Mouse (Mus musculus): ENCODE results near the gene Grhl3. TPM values are rescaled to one million over a fixed set of nuclear protein-coding genes. Genes with fewer than 3 reads are reported as not detected.
"Not testable (repeated sequence)": the region's sequence is repeated elsewhere in the genome, so short reads cannot be mapped to it uniquely, and the experiment has no call there.

The Grhl3 gene
- 4.2 and 4.3 TPM in 2 replicates for polyA plus RNA-seq (2014; fragmentation: Nextera tagmentation; extraction: Ambion mirVana)

GRCm38 (mm10) chr4:135573251-135573808, at the start of gene Grhl3:
Gene Grhl3, minus strand, starts transcription at chr4:135573630.
- Histone ChIP-seq H3K4me2 (ENCODE audit: low read depth) (peak within 1 kb of the TSS; percentile 50), H3K9me3 (ENCODE audit: control insufficient read depth, low read length) (no peaks in the 10 kb centered on the region), H3K27me3 (ENCODE audit: control insufficient read depth, insufficient read depth, low read length) (peaks cover 50% of the 10 kb centered on the region), H3K27ac (ENCODE audit: low read depth, low read length) (no peak within 1 kb of the TSS), H3K9ac (ENCODE audit: low read length) (0 out of 2 replicates have a peak within 1 kb of the TSS, but pooled peaks have one; percentile 26), H3K36me3 (ENCODE audit: control insufficient read depth, insufficient read depth, low read length) (no peaks in the 10 kb centered on the region), H3K4me1 (ENCODE audit: control insufficient read depth, insufficient read depth, low read length) (0 out of 2 replicates have a peak, but pooled peaks cover 13% of the 10 kb centered on the region), H3K4me3 (ENCODE audit: low read depth, low read length) (peak within 1 kb of the TSS; percentile 26)
- WGBS = under 1% methylated on average over 31 of the region's 31 CpGs
- ATAC-seq (ENCODE audit: insufficient read depth, low FRiP score, low TSS enrichment) (no peak), DNase-seq (ENCODE audit: low spot score) (peak; percentile 49)

- no peaks in the 10 kb centered on the region for H3K9me3 ChIP-seq (ENCODE audit: control insufficient read depth, low read length)
- no peaks in the 10 kb centered on the region for H3K4me1 ChIP-seq (ENCODE audit: control insufficient read depth, insufficient read depth, low read length)
- no peaks in the 10 kb centered on the region for H3K27me3 ChIP-seq (ENCODE audit: control insufficient read depth, insufficient read depth, low read length)
- WGBS = 94% methylated on average over 10 of the region's 10 CpGs
- ATAC-seq (ENCODE audit: insufficient read depth, low FRiP score, low TSS enrichment) = no peak
- no peak overlapping the region for H3K27ac ChIP-seq (ENCODE audit: low read depth, low read length)
- no peaks in the 10 kb centered on the region for H3K36me3 ChIP-seq (ENCODE audit: control insufficient read depth, insufficient read depth, low read length)
- H3K9ac ChIP-seq (ENCODE audit: low read length) = no peak overlapping the region
- no peak overlapping the region for H3K4me3 ChIP-seq (ENCODE audit: low read depth, low read length)
- no peak overlapping the region for H3K4me2 ChIP-seq (ENCODE audit: low read depth)
- no peak for DNase-seq (ENCODE audit: low spot score)
Observed at GRCm38 (mm10) chr4:135622290-135622689, 48.9 kb upstream of the Grhl3 start.

- 95% methylated on average over 3 of the region's 3 CpGs for WGBS
- H3K4me2 ChIP-seq (ENCODE audit: low read depth) = no peak overlapping the region
- DNase-seq (ENCODE audit: low spot score) (no peak), ATAC-seq (ENCODE audit: insufficient read depth, low FRiP score, low TSS enrichment) (no peak)
- H3K9me3 ChIP-seq (ENCODE audit: control insufficient read depth, low read length) = no peaks in the 10 kb centered on the region
- H3K4me3 ChIP-seq (ENCODE audit: low read depth, low read length) = no peak overlapping the region
- no peaks in the 10 kb centered on the region for H3K27me3 ChIP-seq (ENCODE audit: control insufficient read depth, insufficient read depth, low read length)
- no peak overlapping the region for H3K27ac ChIP-seq (ENCODE audit: low read depth, low read length)
- H3K36me3 ChIP-seq (ENCODE audit: control insufficient read depth, insufficient read depth, low read length) = no peaks in the 10 kb centered on the region
- no peaks in the 10 kb centered on the region for H3K4me1 ChIP-seq (ENCODE audit: control insufficient read depth, insufficient read depth, low read length)
- H3K9ac ChIP-seq (ENCODE audit: low read length) = no peak overlapping the region
Observed at GRCm38 (mm10) chr4:135620461-135620860, 47.0 kb upstream of the Grhl3 start.

- Histone ChIP-seq H3K4me2 (ENCODE audit: low read depth) (no peak overlapping the region; the same call in 1 of the 2 replicates), H3K9me3 (ENCODE audit: control insufficient read depth, low read length) (no peaks in the 10 kb centered on the region), H3K4me3 (ENCODE audit: low read depth, low read length) (no peak overlapping the region), H3K9ac (ENCODE audit: low read length) (no peak overlapping the region), H3K27ac (ENCODE audit: low read depth, low read length) (no peak overlapping the region), H3K4me1 (ENCODE audit: control insufficient read depth, insufficient read depth, low read length) (no peaks in the 10 kb centered on the region), H3K27me3 (ENCODE audit: control insufficient read depth, insufficient read depth, low read length) (no peaks in the 10 kb centered on the region), H3K36me3 (ENCODE audit: control insufficient read depth, insufficient read depth, low read length) (no peaks in the 10 kb centered on the region)
- WGBS = 14% methylated on average over 16 of the region's 16 CpGs
- no peak for DNase-seq (ENCODE audit: low spot score)
- ATAC-seq (ENCODE audit: insufficient read depth, low FRiP score, low TSS enrichment) = no peak
Observed at GRCm38 (mm10) chr4:135617783-135618470, 44.5 kb upstream of the Grhl3 start.

- Histone ChIP-seq H3K27ac (ENCODE audit: low read depth, low read length) (no peak overlapping the region), H3K4me3 (ENCODE audit: low read depth, low read length) (no peak overlapping the region), H3K9ac (ENCODE audit: low read length) (no peak overlapping the region), H3K4me2 (ENCODE audit: low read depth) (no peak overlapping the region), H3K27me3 (ENCODE audit: control insufficient read depth, insufficient read depth, low read length) (no peaks in the 10 kb centered on the region), H3K36me3 (ENCODE audit: control insufficient read depth, insufficient read depth, low read length) (no peaks in the 10 kb centered on the region), H3K9me3 (ENCODE audit: control insufficient read depth, low read length) (no peaks in the 10 kb centered on the region), H3K4me1 (ENCODE audit: control insufficient read depth, insufficient read depth, low read length) (no peaks in the 10 kb centered on the region)
- WGBS = 34% methylated on average over 4 of the region's 4 CpGs
- DNase-seq (ENCODE audit: low spot score) (no peak), ATAC-seq (ENCODE audit: insufficient read depth, low FRiP score, low TSS enrichment) (no peak)
Observed at GRCm38 (mm10) chr4:135617038-135617437, 43.6 kb upstream of the Grhl3 start.

DNA sequence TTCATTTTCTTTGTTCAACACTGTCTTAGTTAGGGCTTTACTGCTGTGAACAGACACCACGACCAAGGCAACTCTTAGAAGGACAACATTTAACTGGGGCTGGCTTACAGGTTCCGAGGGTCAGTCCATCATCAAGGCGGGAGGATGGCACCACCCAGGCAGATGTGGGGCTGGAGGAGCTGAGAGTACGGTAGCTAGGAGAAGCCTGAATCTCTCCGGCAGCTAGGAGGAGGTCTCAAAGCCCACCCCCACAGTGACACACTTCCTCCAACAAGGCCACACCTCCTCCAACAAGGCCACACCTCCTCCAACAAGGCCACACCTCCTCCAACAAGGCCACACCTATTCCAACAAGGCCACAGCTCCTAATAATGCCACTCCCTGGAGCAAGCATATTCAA, 41.9 kb upstream of the Grhl3 start:
- not testable (repeated sequence) for H3K36me3 ChIP-seq (ENCODE audit: control insufficient read depth, insufficient read depth, low read length); H3K4me3 ChIP-seq (ENCODE audit: low read depth, low read length); H3K27me3 ChIP-seq (ENCODE audit: control insufficient read depth, insufficient read depth, low read length); H3K9me3 ChIP-seq (ENCODE audit: control insufficient read depth, low read length); H3K27ac ChIP-seq (ENCODE audit: low read depth, low read length); DNase-seq (ENCODE audit: low spot score); ATAC-seq (ENCODE audit: insufficient read depth, low FRiP score, low TSS enrichment); H3K9ac ChIP-seq (ENCODE audit: low read length); H3K4me1 ChIP-seq (ENCODE audit: control insufficient read depth, insufficient read depth, low read length); H3K4me2 ChIP-seq (ENCODE audit: low read depth)
- WGBS = 67% methylated on average over 5 of the region's 5 CpGs

DNA sequence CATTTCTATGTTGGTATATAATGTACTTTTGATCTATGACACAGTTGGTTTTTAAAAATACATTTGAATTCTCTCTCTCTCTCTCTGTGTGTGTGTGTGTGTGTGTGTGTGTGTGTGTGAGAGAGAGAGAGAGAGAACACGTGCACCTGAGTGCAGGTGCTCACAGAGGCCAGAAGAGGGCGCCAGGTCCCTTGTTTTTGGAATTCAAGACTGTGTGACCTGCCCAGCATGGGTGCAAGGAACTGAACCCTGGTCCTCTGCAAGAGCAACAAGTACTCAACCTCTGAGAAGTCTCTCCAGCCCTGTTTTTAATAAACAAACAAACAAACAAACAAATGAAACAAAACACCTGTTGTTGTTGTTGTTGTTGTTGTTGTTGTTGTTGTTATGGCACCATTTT, 36.6 kb upstream of the Grhl3 start:
- DNase-seq (ENCODE audit: low spot score) (no peak), ATAC-seq (ENCODE audit: insufficient read depth, low FRiP score, low TSS enrichment) (no peak)
- Histone ChIP-seq H3K27me3 (ENCODE audit: control insufficient read depth, insufficient read depth, low read length) (no peaks in the 10 kb centered on the region), H3K4me1 (ENCODE audit: control insufficient read depth, insufficient read depth, low read length) (no peaks in the 10 kb centered on the region), H3K9me3 (ENCODE audit: control insufficient read depth, low read length) (no peaks in the 10 kb centered on the region), H3K4me2 (ENCODE audit: low read depth) (no peak overlapping the region), H3K36me3 (ENCODE audit: control insufficient read depth, insufficient read depth, low read length) (no peaks in the 10 kb centered on the region), H3K27ac (ENCODE audit: low read depth, low read length) (no peak overlapping the region), H3K9ac (ENCODE audit: low read length) (no peak overlapping the region), H3K4me3 (ENCODE audit: low read depth, low read length) (no peak overlapping the region)
- 80% methylated on average over 2 of the region's 2 CpGs for WGBS

DNA sequence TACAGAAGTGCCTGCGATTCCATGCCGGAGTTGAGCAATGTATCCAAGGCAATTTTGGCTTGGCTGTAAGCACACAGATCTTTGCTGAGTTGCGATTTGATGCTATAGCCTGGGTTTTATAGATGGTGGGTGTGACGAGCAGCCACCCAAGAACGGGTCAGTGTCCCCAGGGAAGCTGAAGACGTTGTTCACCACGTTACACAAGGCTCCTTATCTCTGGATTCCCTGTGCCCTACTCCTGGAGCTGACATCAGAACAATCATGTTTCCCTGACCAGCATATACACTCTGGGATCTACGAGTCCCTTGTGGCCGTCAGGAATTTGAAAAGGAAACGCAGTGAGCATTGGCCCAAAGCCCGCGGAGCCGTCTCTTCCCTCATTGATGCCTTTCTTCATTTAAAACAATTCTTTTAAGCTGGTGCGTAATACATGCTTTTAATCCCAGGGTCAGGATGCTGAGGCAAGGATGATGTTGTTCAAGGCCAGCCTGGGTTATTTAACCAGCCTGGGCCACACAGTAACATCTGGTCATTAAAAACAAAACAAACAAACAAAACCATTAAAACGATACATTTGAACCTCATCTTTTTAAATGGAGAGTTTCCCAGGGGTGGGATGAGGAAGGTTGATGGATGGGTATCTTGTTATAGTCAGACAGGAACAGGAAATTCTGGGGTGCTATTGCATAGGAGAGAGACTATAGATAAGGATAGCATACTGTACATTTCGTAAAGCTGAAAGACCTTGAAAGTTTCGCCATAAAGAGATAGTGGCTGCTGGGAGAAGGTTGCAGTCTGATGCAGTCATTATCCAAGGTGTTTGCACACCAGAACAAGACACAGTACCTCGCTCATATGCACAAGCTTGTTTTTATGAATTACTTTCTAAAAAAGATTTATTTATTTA, 34.8 kb upstream of the Grhl3 start:
- Histone ChIP-seq H3K4me2 (ENCODE audit: low read depth) (no peak overlapping the region), H3K4me1 (ENCODE audit: control insufficient read depth, insufficient read depth, low read length) (no peaks in the 10 kb centered on the region), H3K4me3 (ENCODE audit: low read depth, low read length) (no peak overlapping the region), H3K27me3 (ENCODE audit: control insufficient read depth, insufficient read depth, low read length) (no peaks in the 10 kb centered on the region), H3K36me3 (ENCODE audit: control insufficient read depth, insufficient read depth, low read length) (no peaks in the 10 kb centered on the region), H3K9ac (ENCODE audit: low read length) (no peak overlapping the region), H3K9me3 (ENCODE audit: control insufficient read depth, low read length) (no peaks in the 10 kb centered on the region), H3K27ac (ENCODE audit: low read depth, low read length) (no peak overlapping the region)
- 82% methylated on average over 18 of the region's 18 CpGs for WGBS
- ATAC-seq (ENCODE audit: insufficient read depth, low FRiP score, low TSS enrichment) (no peak), DNase-seq (ENCODE audit: low spot score) (no peak)

Data from neural tube, embryonic 11.5 days (tissue).